Mouse (Mus musculus) thymus, postnatal 4 days (tissue): Measurements from ENCODE around the gene Arg1.

Experiments used
- DNase-seq: peaks from one replicate; pipeline ENCODE4 v3.0.0; 2021

Arg1 gene

DNA sequence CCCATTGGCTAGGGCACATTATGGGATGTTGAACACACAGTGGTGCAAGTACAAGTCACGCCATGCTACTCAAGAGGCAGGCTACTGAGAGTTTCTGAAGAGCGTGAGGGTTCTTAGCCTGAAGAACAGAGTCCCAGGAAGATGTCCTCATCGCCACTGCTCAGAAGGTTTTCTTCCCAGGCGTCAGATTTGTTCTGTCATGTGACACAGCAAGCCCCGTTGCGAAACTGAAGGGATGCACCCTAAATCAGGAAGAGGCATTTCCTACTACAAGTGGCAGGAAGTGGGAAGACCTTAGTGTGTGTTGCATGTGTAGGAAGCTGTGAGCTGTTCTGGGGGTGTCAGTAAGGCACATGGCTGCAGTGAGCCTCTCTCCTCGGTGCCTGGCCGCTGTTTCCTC lies 16.1 kb downstream of the Arg1 start:
- DNase-seq, result no peak

DNA sequence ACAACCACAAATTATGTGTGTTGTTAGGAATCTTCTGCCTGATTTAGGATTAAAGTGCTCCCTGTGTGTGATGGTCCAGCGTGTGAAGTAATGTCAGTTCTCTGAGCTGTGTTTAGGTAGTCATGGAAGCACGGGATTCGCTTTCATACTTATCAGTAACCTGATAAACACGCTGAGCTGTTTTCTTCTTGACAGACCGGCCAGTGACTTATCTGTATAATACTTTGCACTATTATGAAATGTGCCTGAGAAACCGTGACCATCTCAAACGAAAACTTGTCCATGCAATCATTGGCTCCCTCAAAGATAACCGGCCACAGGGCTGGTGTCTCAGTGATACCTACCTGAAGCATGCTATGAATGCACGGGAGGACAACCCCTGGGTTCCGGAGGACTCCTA lies 21.7 kb downstream of the Arg1 start:
- DNase-seq, result no peak

DNA sequence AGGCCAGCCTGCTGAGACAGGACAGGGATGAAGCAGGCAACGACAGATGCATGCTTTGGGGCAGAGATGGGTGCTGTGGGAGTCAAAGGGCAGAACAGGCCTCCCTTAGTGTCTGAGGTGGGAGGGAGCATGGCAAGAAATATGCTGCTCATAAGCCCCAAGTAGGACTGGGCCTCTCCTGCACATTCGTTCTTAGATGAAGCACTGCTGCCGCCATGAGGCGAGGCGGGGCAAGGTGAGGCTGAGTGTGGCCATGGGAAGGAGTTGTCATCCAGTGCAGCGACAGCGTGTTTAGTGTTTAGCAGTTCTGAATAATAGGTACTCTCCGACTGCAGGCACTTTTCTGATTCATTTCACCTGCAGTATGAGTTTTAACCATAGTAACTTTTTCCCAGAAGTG lies 31.4 kb downstream of the Arg1 start:
- DNase-seq, result peak; percentile 73

DNA sequence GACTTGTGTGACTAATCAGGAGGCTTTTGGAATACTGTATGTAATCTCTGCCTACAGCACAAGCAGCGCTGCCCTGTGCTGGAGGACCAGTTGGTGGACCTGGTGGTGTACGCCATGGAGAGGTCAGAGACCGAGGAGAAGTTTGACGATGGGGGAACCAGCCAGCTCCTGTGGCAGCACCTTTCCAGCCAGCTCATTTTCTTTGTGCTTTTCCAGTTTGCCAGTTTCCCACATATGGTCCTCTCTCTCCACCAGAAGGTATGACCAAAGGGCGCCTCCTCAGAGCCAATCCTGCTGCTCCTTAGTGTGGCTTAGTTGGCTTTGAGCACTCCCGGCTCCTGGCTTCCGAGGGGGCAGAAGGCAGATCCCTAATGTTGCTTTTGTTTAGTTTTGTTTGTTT lies 38.9 kb downstream of the Arg1 start:
- no peak for DNase-seq

DNA sequence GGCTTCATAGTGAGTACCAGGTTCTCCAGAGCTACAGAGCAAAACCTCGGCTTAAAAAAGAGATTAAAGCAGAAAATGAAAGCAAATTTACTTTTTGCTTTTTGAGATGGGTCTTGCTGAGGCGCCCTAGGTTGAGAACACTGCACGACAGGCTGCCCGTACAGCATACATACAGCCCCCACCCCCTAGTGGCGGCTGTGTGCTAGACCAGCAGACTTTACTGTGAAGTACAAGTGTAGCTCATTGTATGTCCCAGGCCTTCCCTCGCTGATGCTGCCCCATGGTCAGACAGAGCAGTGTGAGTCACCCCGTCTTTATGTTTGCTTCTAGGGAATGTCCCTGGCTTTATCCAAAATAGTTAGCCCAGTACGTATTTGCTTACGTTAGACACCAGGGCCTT lies 41.3 kb downstream of the Arg1 start:
- DNase-seq, result peak; percentile 55

DNA sequence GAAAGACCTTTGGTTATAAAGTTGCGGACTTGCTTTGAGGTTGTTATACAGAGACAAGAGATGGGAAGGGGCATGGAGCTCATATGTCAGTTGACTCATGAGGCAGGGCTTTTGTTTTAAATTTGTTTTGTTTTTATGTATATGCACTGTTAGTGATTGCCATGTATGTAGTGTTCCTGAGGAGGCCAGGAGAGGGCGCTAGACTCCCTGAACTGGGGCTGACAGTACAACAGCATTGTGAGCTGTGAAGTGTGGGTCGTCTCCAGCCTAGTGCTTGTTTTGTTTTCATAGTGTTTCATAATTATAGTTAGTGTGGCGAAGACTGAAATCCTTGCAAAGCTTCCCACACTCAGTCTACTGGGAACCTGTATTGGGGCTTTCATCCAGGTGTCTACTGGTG lies 53.7 kb downstream of the Arg1 start:
- peak; percentile 38 for DNase-seq

DNA sequence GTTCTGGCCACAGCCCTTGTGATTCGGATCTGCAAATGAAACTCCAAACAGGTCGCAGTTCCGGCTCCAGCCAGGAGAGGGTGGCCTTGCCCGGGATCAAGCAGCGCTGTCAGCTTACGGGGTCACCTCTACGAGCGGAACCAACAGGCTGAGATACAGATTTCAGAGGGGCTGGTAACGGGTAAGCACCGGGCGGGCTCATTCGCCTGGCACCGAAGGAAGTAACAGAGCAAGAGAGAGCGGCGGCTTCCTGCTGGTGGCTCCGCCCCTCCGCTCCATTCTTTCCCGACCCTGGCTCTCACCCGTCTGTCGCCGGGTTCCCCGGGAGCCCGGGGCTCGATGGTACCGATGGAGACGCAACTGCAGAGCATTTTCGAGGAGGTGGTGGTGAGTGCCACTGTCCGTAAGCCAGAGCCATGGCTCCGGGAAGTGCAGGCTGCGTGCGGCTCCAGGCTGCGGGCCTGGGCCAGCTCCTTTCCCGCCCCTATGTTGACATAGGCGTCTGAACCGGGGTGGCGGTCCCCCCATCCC lies 57.5 kb downstream of the Arg1 start, which contains the start of gene Med23:
Gene Med23 (plus strand): TSS at position 227 of the 531 bp plus-strand sequence.
- peak; percentile 97 for DNase-seq
